Mouse (Mus musculus): ENCODE results near the gene Pkd1.

Gene Pkd1

DNA sequence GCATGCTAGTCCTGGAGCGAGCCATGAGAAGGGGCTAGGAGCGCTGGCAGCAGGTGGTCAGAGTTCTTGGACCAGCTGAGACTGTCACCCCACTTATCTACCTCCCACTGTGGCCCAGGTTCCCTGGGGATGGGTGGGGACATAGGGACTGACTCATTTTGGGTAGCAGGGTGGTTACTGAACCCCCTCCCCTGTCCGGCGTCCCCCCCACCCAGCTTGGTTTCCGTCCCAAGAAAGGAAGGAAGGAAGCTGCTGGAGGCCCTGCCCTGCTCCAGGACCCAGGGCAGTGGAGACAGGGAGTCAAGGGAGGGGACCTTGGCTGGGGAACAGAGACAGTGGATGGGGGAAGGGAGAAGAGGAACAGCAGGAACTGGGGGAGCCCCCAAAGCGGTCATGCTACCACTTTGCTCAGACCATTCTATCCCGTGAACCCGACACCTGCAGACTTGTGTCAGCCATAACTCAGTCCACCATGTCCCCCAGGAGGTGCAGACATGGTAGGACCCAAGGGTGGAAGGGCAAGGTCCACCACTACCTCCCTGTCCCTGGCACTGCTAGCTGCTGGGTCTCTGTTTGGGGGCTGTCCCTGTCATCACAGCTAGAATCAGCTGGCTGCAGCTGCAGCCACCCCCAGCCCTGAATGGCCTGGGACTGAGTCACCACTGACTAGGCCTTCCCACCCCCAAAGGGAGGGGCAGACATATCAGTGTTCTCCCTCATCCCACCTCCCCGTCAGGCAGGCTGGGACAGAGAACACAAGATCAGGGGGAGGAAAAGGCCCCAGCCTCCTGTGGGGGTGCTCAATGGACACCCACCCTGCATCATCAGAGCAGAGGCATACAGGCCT, 95.5 kb downstream of the Pkd1 start:
- DNase-seq (ENCODE audit: low read depth, low spot score), result no peak

DNA sequence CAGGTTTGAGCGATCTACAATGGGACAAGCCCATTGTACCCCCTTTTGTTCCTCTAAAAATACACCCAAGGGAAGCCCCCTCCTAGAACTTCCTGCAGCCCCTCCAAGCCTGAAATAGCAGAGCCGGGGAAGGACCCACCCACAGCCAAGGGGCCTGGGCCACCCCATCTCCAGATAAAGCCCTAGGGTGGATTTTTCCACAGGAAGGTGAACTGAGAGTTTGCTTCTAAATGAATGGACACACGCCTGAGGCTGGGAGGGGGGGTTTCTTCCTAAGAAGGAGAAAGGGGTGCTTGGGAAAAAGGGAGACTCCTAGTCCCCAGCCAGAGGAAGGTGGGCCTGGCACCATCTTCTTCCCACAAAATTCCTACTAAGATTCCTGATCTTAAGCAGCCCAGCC, 96.3 kb downstream of the Pkd1 start:
- DNase-seq (ENCODE audit: low read depth, low spot score), result no peak
